Mouse (Mus musculus): Measurements from ENCODE around the gene Gm3417. TPM values are rescaled to one million over a fixed set of nuclear protein-coding genes. Genes with fewer than 3 reads are reported as not detected.
A peak's percentile ranks its signal among the peaks of the same experiment; 100 is the strongest.
"Not testable (repeated sequence)": the region's sequence is repeated elsewhere in the genome, so short reads cannot be mapped to it uniquely, and the experiment has no call there.

Gene Gm3417
- polyA plus RNA-seq, 2 experiments: 0.61 to 0.98 TPM

GRCm38 (mm10) chr17:15000047-15000446 lies 21.5 kb upstream of the Gm3417 start:
- H3K27me3 ChIP-seq (ENCODE audit: control insufficient read depth, insufficient read depth, low read length); H3K9ac ChIP-seq (replicated peaks); H3K36me3 ChIP-seq (replicated peaks; ENCODE audit: control insufficient read depth, insufficient read depth, low read depth); H3K9me3 ChIP-seq (ENCODE audit: control insufficient read depth, low read length); H3K4me3 ChIP-seq (ENCODE audit: insufficient read depth in 1 of 2, low read depth in 2 of 2, low read length in 2 of 2); H3K27ac ChIP-seq; H3K4me1 ChIP-seq (replicated peaks; ENCODE audit: control insufficient read depth in 2 of 2, insufficient read depth in 2 of 2, low read length in 1 of 2); H3K4me2 ChIP-seq (ENCODE audit: low read depth); DNase-seq (ENCODE audit: low read depth in 3 of 3, low spot score in 3 of 3): not testable (repeated sequence)
- peak; percentile 82 for ATAC-seq (ENCODE audit: insufficient read depth)
- WGBS (ENCODE audit: insufficient replicate concordance): no CpG with 5 or more reads among the region's 4 CpGs

DNA sequence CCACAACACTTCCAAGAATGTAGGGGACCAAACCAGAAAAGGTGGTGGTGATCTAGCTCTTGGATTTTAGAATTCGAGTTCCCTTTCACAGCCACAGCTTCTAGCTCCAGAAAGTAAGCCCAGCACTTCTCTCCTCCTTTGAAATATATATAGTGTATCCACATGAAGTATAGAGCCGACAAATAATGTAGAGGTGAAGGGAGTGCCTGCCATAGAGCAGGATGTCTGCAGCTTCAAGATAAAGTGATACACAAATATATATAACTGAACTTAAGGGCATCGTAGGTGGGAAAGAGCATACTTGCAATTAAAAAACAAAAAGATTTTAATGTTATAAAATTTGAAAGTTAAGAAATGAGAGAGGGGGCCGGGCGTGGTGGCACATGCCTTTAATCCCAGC lies 15.6 kb upstream of the Gm3417 start:
- ATAC-seq (ENCODE audit: insufficient read depth); H3K4me2 ChIP-seq (ENCODE audit: low read depth); H3K9me3 ChIP-seq (ENCODE audit: control insufficient read depth, low read length); H3K9ac ChIP-seq (replicated peaks); H3K27me3 ChIP-seq (ENCODE audit: control insufficient read depth, insufficient read depth, low read length); H3K4me3 ChIP-seq (ENCODE audit: insufficient read depth in 1 of 2, low read depth in 2 of 2, low read length in 2 of 2); DNase-seq (ENCODE audit: low read depth in 3 of 3, low spot score in 3 of 3); H3K27ac ChIP-seq; H3K36me3 ChIP-seq (replicated peaks; ENCODE audit: control insufficient read depth, insufficient read depth, low read depth); H3K4me1 ChIP-seq (replicated peaks; ENCODE audit: control insufficient read depth in 2 of 2, insufficient read depth in 2 of 2, low read length in 1 of 2): not testable (repeated sequence)
- no CpG with 5 or more reads among the region's 5 CpGs for WGBS (ENCODE audit: insufficient replicate concordance)

GRCm38 (mm10) chr17:14993139-14993832 lies 14.7 kb upstream of the Gm3417 start:
- H3K36me3 ChIP-seq (replicated peaks; ENCODE audit: control insufficient read depth, insufficient read depth, low read depth); H3K4me1 ChIP-seq (replicated peaks; ENCODE audit: control insufficient read depth in 2 of 2, insufficient read depth in 2 of 2, low read length in 1 of 2); H3K27me3 ChIP-seq (ENCODE audit: control insufficient read depth, insufficient read depth, low read length); H3K27ac ChIP-seq; H3K4me3 ChIP-seq (ENCODE audit: insufficient read depth in 1 of 2, low read depth in 2 of 2, low read length in 2 of 2); DNase-seq (ENCODE audit: low read depth in 3 of 3, low spot score in 3 of 3); H3K9me3 ChIP-seq (ENCODE audit: control insufficient read depth, low read length); H3K9ac ChIP-seq (replicated peaks); H3K4me2 ChIP-seq (ENCODE audit: low read depth): not testable (repeated sequence)
- no CpG with 5 or more reads among the region's 47 CpGs for WGBS (ENCODE audit: insufficient replicate concordance)
- ATAC-seq (ENCODE audit: insufficient read depth): peak; percentile 57

DNA sequence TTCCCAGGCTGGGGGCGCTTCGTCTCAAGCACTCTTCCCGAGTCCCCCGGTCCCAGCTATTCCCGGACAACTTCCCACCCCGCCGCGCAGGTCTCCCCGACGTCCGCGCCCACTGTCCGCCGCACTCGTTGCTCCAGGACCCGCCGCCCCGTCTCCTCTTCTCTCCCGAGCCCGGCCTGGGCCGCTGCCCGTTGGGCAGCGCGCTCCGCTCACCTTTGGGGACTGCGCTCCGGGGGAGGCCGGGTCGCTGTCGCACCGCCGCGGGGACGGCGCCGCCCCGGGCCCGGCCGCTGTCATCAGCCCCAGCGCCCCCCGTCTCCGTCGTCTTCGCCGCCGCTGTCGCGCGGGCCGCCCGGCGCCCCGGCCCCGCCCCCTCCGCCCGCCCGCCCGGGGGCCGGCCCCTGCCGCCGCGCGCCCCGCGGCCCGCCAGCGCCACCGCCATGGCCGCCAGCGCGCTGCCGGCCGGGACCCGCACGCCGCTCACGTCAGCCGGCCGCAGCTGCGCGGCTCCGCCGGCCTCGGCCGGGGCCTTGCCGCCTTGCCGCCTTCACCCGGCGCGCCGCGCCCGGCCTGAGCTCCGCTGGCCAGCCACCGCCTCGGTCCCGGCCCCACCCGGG lies 14.0 kb upstream of the Gm3417 start:
- H3K36me3 ChIP-seq (replicated peaks; ENCODE audit: control insufficient read depth, insufficient read depth, low read depth); H3K9ac ChIP-seq (replicated peaks); DNase-seq (ENCODE audit: low read depth in 3 of 3, low spot score in 3 of 3); H3K9me3 ChIP-seq (ENCODE audit: control insufficient read depth, low read length); H3K4me3 ChIP-seq (ENCODE audit: insufficient read depth in 1 of 2, low read depth in 2 of 2, low read length in 2 of 2); H3K27ac ChIP-seq; H3K4me2 ChIP-seq (ENCODE audit: low read depth); H3K4me1 ChIP-seq (replicated peaks; ENCODE audit: control insufficient read depth in 2 of 2, insufficient read depth in 2 of 2, low read length in 1 of 2); H3K27me3 ChIP-seq (ENCODE audit: control insufficient read depth, insufficient read depth, low read length): not testable (repeated sequence)
- WGBS (ENCODE audit: insufficient replicate concordance): no CpG with 5 or more reads among the region's 98 CpGs
- ATAC-seq (ENCODE audit: insufficient read depth): peak; percentile 75

DNA sequence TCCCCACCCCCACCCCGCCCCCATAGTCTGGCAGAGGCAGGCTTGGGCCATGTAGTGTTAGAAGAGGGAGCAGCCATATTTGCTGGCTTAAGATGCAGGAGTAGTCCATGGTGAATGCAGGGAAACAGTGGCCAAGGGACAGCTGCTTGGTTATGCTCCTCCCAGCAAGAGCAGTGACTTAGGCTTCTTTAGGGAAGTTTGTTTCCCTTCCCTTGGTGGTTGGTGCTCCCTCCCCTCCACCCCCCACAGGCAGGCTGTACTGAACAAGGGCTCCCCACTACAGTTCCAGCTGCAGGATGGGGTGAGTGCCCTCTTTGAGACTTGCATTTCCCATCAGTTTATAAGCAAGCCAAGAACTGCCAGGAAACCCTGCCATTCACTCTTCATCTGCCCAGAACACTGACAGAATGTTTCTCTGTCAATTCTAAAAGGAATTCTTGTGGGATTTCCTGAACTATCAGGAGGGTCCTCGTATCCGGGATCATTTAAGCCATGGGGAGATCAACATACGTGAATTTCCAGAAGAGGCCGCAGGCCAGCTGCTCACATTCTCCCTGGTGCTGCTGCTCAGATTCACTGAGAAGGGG lies 11.6 kb upstream of the Gm3417 start:
- H3K9me3 ChIP-seq (ENCODE audit: control insufficient read depth, low read length); H3K4me1 ChIP-seq (replicated peaks; ENCODE audit: control insufficient read depth in 2 of 2, insufficient read depth in 2 of 2, low read length in 1 of 2); H3K36me3 ChIP-seq (replicated peaks; ENCODE audit: control insufficient read depth, insufficient read depth, low read depth); DNase-seq (ENCODE audit: low read depth in 3 of 3, low spot score in 3 of 3); ATAC-seq (ENCODE audit: insufficient read depth); H3K9ac ChIP-seq (replicated peaks); H3K4me3 ChIP-seq (ENCODE audit: insufficient read depth in 1 of 2, low read depth in 2 of 2, low read length in 2 of 2); H3K27ac ChIP-seq; H3K27me3 ChIP-seq (ENCODE audit: control insufficient read depth, insufficient read depth, low read length); H3K4me2 ChIP-seq (ENCODE audit: low read depth): not testable (repeated sequence)
- WGBS (ENCODE audit: insufficient replicate concordance): 90% methylated on average over 4 of the region's 5 CpGs

DNA sequence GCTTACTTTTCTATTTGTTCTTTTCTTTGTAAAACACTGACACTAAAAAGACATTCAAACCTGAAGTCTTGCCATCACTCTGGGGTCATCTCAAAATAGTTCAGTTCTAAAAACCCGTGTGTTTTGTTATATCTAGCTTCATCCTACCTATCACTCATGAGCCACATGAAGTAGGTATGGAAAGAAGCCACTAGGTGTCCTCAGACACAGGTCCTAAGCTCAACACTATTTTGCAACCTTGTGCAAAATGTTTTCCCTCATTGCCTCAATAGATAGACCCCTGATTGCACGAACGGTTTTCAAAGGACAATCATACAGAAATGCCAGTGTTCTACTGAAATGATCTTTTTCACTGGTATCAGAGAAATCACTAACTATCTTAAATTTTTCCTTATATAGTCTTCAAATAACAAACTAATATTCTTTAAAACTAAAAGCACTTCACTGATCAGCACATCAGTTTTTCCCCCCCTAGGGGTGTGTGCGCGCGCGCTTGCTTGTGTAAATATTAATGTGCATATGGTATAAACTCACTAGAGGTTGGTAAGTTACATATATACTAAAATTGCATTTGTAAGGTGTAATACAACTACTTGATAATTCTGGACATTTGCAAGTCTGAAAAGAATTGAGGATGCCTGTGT lies 750 bp downstream of the Gm3417 start:
- H3K9ac ChIP-seq (replicated peaks); DNase-seq (ENCODE audit: low read depth in 3 of 3, low spot score in 3 of 3); H3K36me3 ChIP-seq (replicated peaks; ENCODE audit: control insufficient read depth, insufficient read depth, low read depth); H3K27ac ChIP-seq; H3K9me3 ChIP-seq (ENCODE audit: control insufficient read depth, low read length); H3K4me1 ChIP-seq (replicated peaks; ENCODE audit: control insufficient read depth in 2 of 2, insufficient read depth in 2 of 2, low read length in 1 of 2); H3K27me3 ChIP-seq (ENCODE audit: control insufficient read depth, insufficient read depth, low read length): not testable (repeated sequence)
- ATAC-seq (ENCODE audit: insufficient read depth): peak; percentile 25; the same call in 1 of the 2 replicates
- Histone ChIP-seq H3K4me2 (ENCODE audit: low read depth) (peak overlapping the region; percentile 41; the same call in 1 of the 2 replicates), H3K4me3 (ENCODE audit: insufficient read depth in 1 of 2, low read depth in 2 of 2, low read length in 2 of 2) (0 out of 4 replicates have a peak overlapping the region, but pooled peaks of 1 of the 2 experiments have one; percentile 21)
- WGBS (ENCODE audit: insufficient replicate concordance): 0% methylated on average over 4 of the region's 7 CpGs

DNA sequence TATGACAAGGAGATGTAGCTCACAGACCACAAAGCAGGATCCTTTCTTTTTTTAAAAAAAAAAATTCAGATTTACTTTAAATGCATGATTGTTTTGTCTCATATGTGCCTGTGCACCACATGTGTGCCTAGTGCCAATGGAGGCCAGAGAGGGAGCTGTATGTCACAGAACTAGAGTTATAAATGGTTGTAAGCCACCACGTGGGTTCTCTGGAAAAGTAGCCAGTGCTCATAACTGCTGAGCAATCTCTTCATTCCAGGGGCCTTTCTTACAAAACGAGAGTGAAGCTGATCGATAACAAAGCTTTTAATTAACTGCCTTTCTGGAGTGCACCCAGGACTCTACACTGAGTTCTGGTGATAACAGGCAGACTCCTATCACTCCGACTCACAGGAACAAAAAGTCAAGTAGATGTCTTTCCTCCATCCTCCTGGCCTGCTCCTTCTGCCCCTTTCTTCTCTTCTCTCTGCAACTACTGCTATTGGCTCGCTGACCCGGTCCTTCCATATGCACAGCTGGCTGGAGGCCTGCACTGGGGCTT lies 10.1 kb downstream of the Gm3417 start:
- not testable (repeated sequence) for DNase-seq (ENCODE audit: low read depth in 3 of 3, low spot score in 3 of 3); H3K4me3 ChIP-seq (ENCODE audit: insufficient read depth in 1 of 2, low read depth in 2 of 2, low read length in 2 of 2); H3K9ac ChIP-seq (replicated peaks); H3K27ac ChIP-seq; H3K4me1 ChIP-seq (replicated peaks; ENCODE audit: control insufficient read depth in 2 of 2, insufficient read depth in 2 of 2, low read length in 1 of 2); H3K27me3 ChIP-seq (ENCODE audit: control insufficient read depth, insufficient read depth, low read length); H3K36me3 ChIP-seq (replicated peaks; ENCODE audit: control insufficient read depth, insufficient read depth, low read depth); H3K4me2 ChIP-seq (ENCODE audit: low read depth); H3K9me3 ChIP-seq (ENCODE audit: control insufficient read depth, low read length)
- ATAC-seq (ENCODE audit: insufficient read depth): peak; percentile 83
- no CpG with 5 or more reads among the region's 6 CpGs for WGBS (ENCODE audit: insufficient replicate concordance)
